Mouse (Mus musculus) CD8-positive naive resting alpha-beta T cell, adult 2 months (primary cell): Measurements from ENCODE around the gene Wfdc3.

Experiments used
- DNase-seq, 2 experiments: peaks; one replicate each; pipeline ENCODE4 v3.0.0; 2022; ENCODE audit warnings: low read depth in 2 of 2, low spot score in 2 of 2

The Wfdc3 gene

GRCm38 (mm10) chr2:164745843-164746479 lies at the start of gene Wfdc3, which contains the start of gene Dnttip1:
Gene Wfdc3, minus strand, starts transcription at chr2:164745931.
Gene Dnttip1, plus strand, starts transcription at chr2:164745983.
- DNase-seq: peak; percentile 92 to 95

GRCm38 (mm10) chr2:164794293-164794692 lies 48.6 kb upstream of the Wfdc3 start:
- peak; percentile 69 to 76 for DNase-seq

- no peak for DNase-seq
Observed at GRCm38 (mm10) chr2:164793772-164794171, 48.0 kb upstream of the Wfdc3 start.

GRCm38 (mm10) chr2:164793236-164793635 lies 47.5 kb upstream of the Wfdc3 start:
- DNase-seq: peak; percentile 38 to 67

- DNase-seq: no peak
Observed at GRCm38 (mm10) chr2:164792400-164793190, 46.9 kb upstream of the Wfdc3 start.

- DNase-seq: no peak
Observed at GRCm38 (mm10) chr2:164791841-164792261, 46.1 kb upstream of the Wfdc3 start.

GRCm38 (mm10) chr2:164790451-164790850 lies 44.7 kb upstream of the Wfdc3 start:
- DNase-seq: no peak

- DNase-seq: no peak
Observed at GRCm38 (mm10) chr2:164788411-164788810, 42.7 kb upstream of the Wfdc3 start.

GRCm38 (mm10) chr2:164787779-164788178 lies 42.0 kb upstream of the Wfdc3 start:
- DNase-seq: no peak

GRCm38 (mm10) chr2:164787032-164787431 lies 41.3 kb upstream of the Wfdc3 start:
- no peak for DNase-seq

GRCm38 (mm10) chr2:164786388-164786885 lies 40.7 kb upstream of the Wfdc3 start:
- DNase-seq: no peak

- DNase-seq: peak; percentile 21 to 38
Observed at GRCm38 (mm10) chr2:164785481-164786387, 40.0 kb upstream of the Wfdc3 start, which contains the start of gene Snx21. Gene Snx21, plus strand, starts transcription at chr2:164785823.

GRCm38 (mm10) chr2:164784869-164785420 lies 39.2 kb upstream of the Wfdc3 start:
- no peak for DNase-seq

GRCm38 (mm10) chr2:164783926-164784581 lies 38.3 kb upstream of the Wfdc3 start:
- no peak for DNase-seq

- no peak for DNase-seq
Observed at GRCm38 (mm10) chr2:164781876-164782275, 36.1 kb upstream of the Wfdc3 start.

- no peak for DNase-seq
Observed at GRCm38 (mm10) chr2:164779481-164780086, 33.9 kb upstream of the Wfdc3 start, which contains the start of gene Tnnc2. Gene Tnnc2, minus strand, starts transcription at chr2:164779967.

- DNase-seq: no peak
Observed at GRCm38 (mm10) chr2:164778809-164779208, 33.1 kb upstream of the Wfdc3 start.

- DNase-seq: no peak
Observed at GRCm38 (mm10) chr2:164778015-164778287, 32.2 kb upstream of the Wfdc3 start.

GRCm38 (mm10) chr2:164777246-164778014 lies 31.7 kb upstream of the Wfdc3 start:
- no peak for DNase-seq
